In genomic region chr10:70648831-70649230, GRCm38 (mm10) we compare ENCODE assay signal across 12 mouse cellular contexts. TPM values are rescaled to one million over a fixed set of nuclear protein-coding genes. Genes with fewer than 3 reads are reported as not detected.
DNase-seq lines count a peak whose midpoint lies in the region; ATAC-seq and TF ChIP-seq lines count a peak whose summit lies in the region.
"Had no signal": no experiment of that assay in that cellular context is flagged by ENCODE, and none has a peak within 500 bp of the region (broad histone marks: within the 10 kb centered on the region; RNA-seq: fewer than 3 reads in every experiment).

No protein-coding gene starts in this region.

- no peaks in the 10 kb centered on the region for H3K27me3 ChIP-seq in liver, adult 2 months (ENCODE audit: control insufficient read depth, insufficient read depth, low read length)
- no peaks in the 10 kb centered on the region for H3K27me3 ChIP-seq in liver, embryonic 11.5 days (replicated peaks; ENCODE audit: control insufficient read depth, insufficient read depth, low read length)
- H3K27me3 ChIP-seq: embryonic facial prominence, embryonic 12.5 days; liver, embryonic 13.5 days had no signal

- no peak for TF ChIP-seq CTCF in liver, adult 2 months (IDR thresholded peaks at IDR 0.05; ENCODE audit: low read depth, low read length)

- no peak overlapping the region for H3K4me3 ChIP-seq in liver, adult 2 months (ENCODE audit: insufficient read depth, low read depth, low read length)
- no peak overlapping the region for H3K4me3 ChIP-seq in liver, embryonic 11.5 days (ENCODE audit: low read depth, low read length)
- no peak overlapping the region for H3K4me3 ChIP-seq in brown adipose tissue, adult 24 weeks (ENCODE audit: insufficient read depth, low read depth, low read length)
- H3K4me3 ChIP-seq: embryonic facial prominence, embryonic 12.5 days; liver, embryonic 13.5 days; midbrain, embryonic 12.5 days had no signal

- H3K9me3 ChIP-seq in liver, embryonic 11.5 days (ENCODE audit: control insufficient read depth, low read length) = no peaks in the 10 kb centered on the region
- H3K9me3 ChIP-seq: embryonic facial prominence, embryonic 12.5 days; liver, embryonic 13.5 days; midbrain, embryonic 12.5 days had no signal

- no peak for TF ChIP-seq POLR2A in liver, adult 2 months (IDR thresholded peaks at IDR 0.05; ENCODE audit: extremely low read depth, insufficient read depth, low read length)

- no peak for ATAC-seq in liver, embryonic 11.5 days (replicated peaks; ENCODE audit: low FRiP score)

- no peak overlapping the region for H3K4me2 ChIP-seq in liver, embryonic 11.5 days
- H3K4me2 ChIP-seq: embryonic facial prominence, embryonic 12.5 days; liver, embryonic 13.5 days; midbrain, embryonic 12.5 days had no signal

- no peak overlapping the region for H3K27ac ChIP-seq in liver, adult 2 months (replicated peaks; ENCODE audit: insufficient read depth, low read depth, low read length)
- H3K27ac ChIP-seq in liver, embryonic 11.5 days (ENCODE audit: low read depth, low read length) = no peak overlapping the region
- H3K27ac ChIP-seq in brown adipose tissue, adult 24 weeks (replicated peaks; ENCODE audit: low read depth, low read length) = peak overlapping the region; percentile 27; the same call in 1 of the 2 replicates
- H3K27ac ChIP-seq: embryonic facial prominence, embryonic 12.5 days; liver, embryonic 13.5 days; midbrain, embryonic 12.5 days had no signal

- H3K9ac ChIP-seq in liver, adult 2 months (ENCODE audit: low read depth, low read length) = no peak overlapping the region
- H3K9ac ChIP-seq in liver, embryonic 11.5 days (ENCODE audit: low read depth, low read length) = no peak overlapping the region
- H3K9ac ChIP-seq: embryonic facial prominence, embryonic 12.5 days; liver, embryonic 13.5 days; midbrain, embryonic 12.5 days had no signal

- peak; percentile 8 for DNase-seq in gastrocnemius, postnatal 25 days
- DNase-seq in gastrocnemius, adult 8-10 months (ENCODE audit: low spot score in 2 of 2) = no peak
- DNase-seq in liver, adult 2 months (ENCODE audit: extremely low read depth, low read depth, low spot score) = peak; percentile 23
- no peak for DNase-seq in liver, embryonic 11.5 days (ENCODE audit: low spot score)
- DNase-seq in left cerebral cortex, adult 9 months (ENCODE audit: low spot score in 2 of 2) = peak; percentile 63 to 64
- no peak for DNase-seq in thymus, postnatal 4 days
- no peak for DNase-seq in thymus, postnatal 0 days (ENCODE audit: low spot score)
- DNase-seq: gastrocnemius, postnatal 10 days; liver, embryonic 13.5 days had no signal

- H3K4me1 ChIP-seq in liver, adult 2 months (ENCODE audit: control insufficient read depth, insufficient read depth, low read length) = no peaks in the 10 kb centered on the region
- no peaks in the 10 kb centered on the region for H3K4me1 ChIP-seq in liver, embryonic 11.5 days (replicated peaks; ENCODE audit: control insufficient read depth, insufficient read depth, low read length)
- H3K4me1 ChIP-seq in brown adipose tissue, adult 24 weeks (ENCODE audit: control insufficient read depth, insufficient read depth, insufficient read length, low read length) = no peaks in the 10 kb centered on the region
- H3K4me1 ChIP-seq: embryonic facial prominence, embryonic 12.5 days; liver, embryonic 13.5 days had no signal

- no peaks in the 10 kb centered on the region for H3K36me3 ChIP-seq in liver, adult 2 months (ENCODE audit: control insufficient read depth, insufficient read depth, low read length)
- H3K36me3 ChIP-seq in liver, embryonic 11.5 days (ENCODE audit: control insufficient read depth, insufficient read depth, low read length) = no peaks in the 10 kb centered on the region
- H3K36me3 ChIP-seq: embryonic facial prominence, embryonic 12.5 days; liver, embryonic 13.5 days; midbrain, embryonic 12.5 days had no signal

- H3K79me2 ChIP-seq in liver, adult 2 months (ENCODE audit: control insufficient read depth, insufficient read depth, low read length) = no peaks in the 10 kb centered on the region

- 69% methylated on average over 5 of the region's 5 CpGs for WGBS in liver, adult 2 months
- 80% methylated on average over 5 of the region's 5 CpGs for WGBS in liver, embryonic 11.5 days

RNA-seq across cellular contexts. Expression of gene Phyhipl, which starts 6.9 kb away (rescaled TPM):
- total RNA-seq in gastrocnemius, postnatal 25 days (2021) = under 1 TPM in 1 of 2 experiments, not detected in 1; 0.08 TPM
- total RNA-seq in gastrocnemius, adult 8-10 months (2022) = not detected
- total RNA-seq in liver, adult 2 months (2014; rRNA removed) = not detected in 2 replicates
- polyA plus RNA-seq in liver, adult 2 months (2012; rRNA removed) = not detected in 2 replicates
- polyA plus RNA-seq in liver, embryonic 11.5 days (2014; fragmentation: Nextera tagmentation; extraction: Ambion mirVana) = 1.3 and 1.4 TPM in 2 replicates
- not detected in 2 replicates for polyA plus RNA-seq in brown adipose tissue, adult 24 weeks (2012; ENCODE audit: insufficient read depth, insufficient read length, missing spikeins)
- 2.3 and 2.6 TPM in 2 replicates for polyA plus RNA-seq in thymus, postnatal 0 days (2015; fragmentation: Nextera tagmentation; extraction: Ambion mirVana)

Comparison
In these comparisons a context has a peak if more than half of its experiments do, and no peak if none do; other contexts are left out.
1. DNase-seq: peak in gastrocnemius, postnatal 25 days (single experiment), liver, adult 2 months (single experiment) and left cerebral cortex, adult 9 months (2 of 2); none in gastrocnemius, adult 8-10 months (0 of 2), liver, embryonic 11.5 days (single experiment), thymus, postnatal 4 days (single experiment) and thymus, postnatal 0 days (single experiment).